Mouse (Mus musculus) ES-E14 (cell line): ENCODE results near the gene Nos1ap. TPM values are rescaled to one million over a fixed set of nuclear protein-coding genes. Genes with fewer than 3 reads are reported as not detected.

Experiments used
- DNase-seq: peaks from one replicate; pipeline ENCODE4 v3.0.0-alpha.2; 2013; ENCODE audit warnings: low read depth, low spot score
- H3K27ac ChIP-seq: 2 replicates; pipeline ENCODE4 v1.5.1; 2012; ENCODE audit warnings: low read depth, mild to moderate bottlenecking, low read length, moderate library complexity, mixed read lengths; ENCODE audit not compliant: poor library complexity, insufficient read depth, severe bottlenecking
- H3K36me3 ChIP-seq: 2 replicates; pipeline ENCODE4 v1.6.1; 2012; ENCODE audit warnings: mild to moderate bottlenecking, low read length, moderate library complexity, mixed read lengths; ENCODE audit not compliant: control insufficient read depth, poor library complexity, insufficient read depth, severe bottlenecking
- H3K4me1 ChIP-seq, 2 experiments: fragments of 150-350 bp in 1 of 2; sonication (generic) in 1 of 2; 2 replicates each; pipeline ENCODE4 v1.6.1; 2012; ENCODE audit warnings: low read length in 2 of 2, mild to moderate bottlenecking in 1 of 2, mixed read lengths in 1 of 2; ENCODE audit not compliant: control insufficient read depth in 2 of 2, insufficient read depth in 2 of 2, poor library complexity in 1 of 2
- H3K4me3 ChIP-seq, 2 experiments: fragments of 150-350 bp in 1 of 2; sonication (generic) in 1 of 2; 2 replicates each; pipeline ENCODE4 v1.5.1; 2012; ENCODE audit warnings: low read length in 2 of 2, low read depth in 1 of 2, mild to moderate bottlenecking in 1 of 2, mixed read lengths in 1 of 2; ENCODE audit not compliant: insufficient read depth in 1 of 2, poor library complexity in 1 of 2, severe bottlenecking in 1 of 2
- H3K9ac ChIP-seq: 2 replicates; pipeline ENCODE4 v1.6.1; 2012; ENCODE audit warnings: low read depth, mild to moderate bottlenecking, low read length, mixed read lengths; ENCODE audit not compliant: poor library complexity, insufficient read depth, severe bottlenecking
- H3K9me3 ChIP-seq: fragments of 150-350 bp; sonication (generic); 2 replicates; pipeline ENCODE4 v1.6.1; 2012; ENCODE audit warnings: low read depth, mild to moderate bottlenecking, low read length; ENCODE audit not compliant: control insufficient read depth, insufficient read depth
- CHD2 ChIP-seq: IDR thresholded peaks from 2 replicates; pipeline ENCODE4 v1.6.1; 2014; ENCODE audit warnings: mild to moderate bottlenecking, low read depth, low read length, inconsistent platforms
- HCFC1 ChIP-seq: IDR thresholded peaks from 2 replicates; pipeline ENCODE4 v1.6.1; 2012; ENCODE audit warnings: low read length, inconsistent platforms, borderline replicate concordance; ENCODE audit not compliant: insufficient read depth
- MAFK ChIP-seq: IDR thresholded peaks from 2 replicates; pipeline ENCODE4 v1.6.1; 2014; ENCODE audit warnings: mild to moderate bottlenecking, low read depth, low read length, inconsistent platforms; ENCODE audit not compliant: insufficient read depth
- ZC3H11A ChIP-seq: IDR thresholded peaks from 2 replicates; pipeline ENCODE4 v1.6.1; 2012; ENCODE audit warnings: low read depth, mild to moderate bottlenecking, inconsistent platforms, low read length, borderline replicate concordance
- ZNF384 ChIP-seq: IDR thresholded peaks from 2 replicates; pipeline ENCODE4 v1.6.1; 2012; ENCODE audit warnings: low read depth, low read length, inconsistent platforms
- in situ Hi-C, 2 experiments: fragments of 600-800 bp; cut with MboI; formaldehyde crosslinking; loops; one replicate each; pipeline ENCODE4 v1.15.1; 2025; ENCODE audit warnings: low sequenced_read_pairs in 2 of 2, inconsistent platforms in 1 of 2; ENCODE audit not compliant: unreplicated experiment in 2 of 2
- total RNA-seq: library from RNA; depleted of rRNA; stranded (reverse); fragments of 300-350 nt; gene quantifications from 2 replicates; pipeline ENCODE4 v1.2.3, GENCODE M21; 2012

The Nos1ap gene
- total RNA-seq, 1 experiment, result 0.49 TPM

GRCm38 (mm10) chr1:170455387-170455786, 134.3 kb downstream of the Nos1ap start:
- in situ Hi-C loops, result no loop called here
- no peak for DNase-seq
- Histone ChIP-seq H3K9me3 (no peaks in the 10 kb centered on the region), H3K4me3 (no peak overlapping the region), H3K4me1 (no peaks in the 10 kb centered on the region), H3K27ac (no peak overlapping the region), H3K9ac (no peak overlapping the region), H3K36me3 (no peaks in the 10 kb centered on the region)
- TF ChIP-seq MAFK, result no peak

GRCm38 (mm10) chr1:170453455-170453854, 136.2 kb downstream of the Nos1ap start:
- no peak for DNase-seq
- Histone ChIP-seq H3K36me3 (no peaks in the 10 kb centered on the region), H3K4me1 (no peaks in the 10 kb centered on the region), H3K27ac (no peak overlapping the region), H3K4me3 (no peak overlapping the region), H3K9me3 (no peaks in the 10 kb centered on the region), H3K9ac (no peak overlapping the region)
- in situ Hi-C loops, result no loop called here
- TF ChIP-seq HCFC1 (no peak), CHD2 (no peak), ZNF384 (no peak), MAFK (no peak), ZC3H11A (no peak)

- TF ChIP-seq HCFC1 (no peak), ZC3H11A (no peak), MAFK (no peak), CHD2 (no peak), ZNF384 (no peak)
- no peaks in the 10 kb centered on the region for H3K4me1 ChIP-seq
- H3K4me3 ChIP-seq, result no peak overlapping the region
- in situ Hi-C loops, result no loop called here
- DNase-seq, result no peak
- H3K9me3 ChIP-seq, result no peaks in the 10 kb centered on the region
- no peaks in the 10 kb centered on the region for H3K36me3 ChIP-seq
- no peak overlapping the region for H3K9ac ChIP-seq
- H3K27ac ChIP-seq, result no peak overlapping the region
Measured at GRCm38 (mm10) chr1:170448244-170448643, 141.4 kb downstream of the Nos1ap start.

GRCm38 (mm10) chr1:170445458-170445857, 144.2 kb downstream of the Nos1ap start:
- no peak overlapping the region for H3K4me3 ChIP-seq
- no peaks in the 10 kb centered on the region for H3K36me3 ChIP-seq
- DNase-seq, result no peak
- H3K4me1 ChIP-seq, result no peaks in the 10 kb centered on the region
- no peak overlapping the region for H3K27ac ChIP-seq
- no peak overlapping the region for H3K9ac ChIP-seq
- in situ Hi-C loops, result no loop called here
- H3K9me3 ChIP-seq, result no peaks in the 10 kb centered on the region
- TF ChIP-seq MAFK (no peak), CHD2 (no peak), ZC3H11A (no peak), ZNF384 (no peak), HCFC1 (no peak)

GRCm38 (mm10) chr1:170440367-170440766, 149.3 kb downstream of the Nos1ap start:
- Histone ChIP-seq H3K9me3 (no peaks in the 10 kb centered on the region), H3K4me3 (no peak overlapping the region), H3K9ac (no peak overlapping the region), H3K4me1 (no peaks in the 10 kb centered on the region), H3K36me3 (no peaks in the 10 kb centered on the region), H3K27ac (no peak overlapping the region)
- in situ Hi-C loops, result no loop called here
- no peak for DNase-seq
- no peak for TF ChIP-seq CHD2
- no peak for TF ChIP-seq MAFK
- no peak for TF ChIP-seq ZNF384
- no peak for TF ChIP-seq ZC3H11A
- no peak for TF ChIP-seq HCFC1
